Mouse (Mus musculus): ENCODE results near the gene Cxcr4. TPM values are rescaled to one million over a fixed set of nuclear protein-coding genes. Genes with fewer than 3 reads are reported as not detected.

The Cxcr4 gene
- polyA plus RNA-seq, 1 experiment from 2014 or later, result 10.1 TPM

GRCm38 (mm10) chr1:128594353-128595104 is 2.4 kb upstream of the Cxcr4 start:
- Histone ChIP-seq H3K9ac (no peak overlapping the region), H3K9me3 (no peaks in the 10 kb centered on the region), H3K4me3 (replicated peaks) (no peak overlapping the region), H3K4me2 (peak overlapping the region; percentile 21; the same call in 1 of the 2 replicates), H3K4me1 (peaks cover 57% of the 10 kb centered on the region), H3K27me3 (no peaks in the 10 kb centered on the region; the same call in 1 of the 2 replicates), H3K36me3 (replicated peaks) (peaks cover under 1% of the 10 kb centered on the region; the same call in 1 of the 2 replicates), H3K27ac (no peak overlapping the region)
- WGBS, result 20% methylated on average over 12 of the region's 12 CpGs
- no peak for ATAC-seq (ENCODE audit: low FRiP score)

- Histone ChIP-seq H3K9me3 (no peaks in the 10 kb centered on the region), H3K9ac (peak overlapping the region; percentile 54), H3K4me1 (peaks cover 69% of the 10 kb centered on the region), H3K27me3 (no peaks in the 10 kb centered on the region; the same call in 1 of the 2 replicates), H3K36me3 (replicated peaks) (peaks cover 9% of the 10 kb centered on the region), H3K4me2 (peak overlapping the region; percentile 83), H3K4me3 (replicated peaks) (peak overlapping the region; percentile 72), H3K27ac (peak overlapping the region; percentile 88)
- under 1% methylated on average over 24 of the region's 24 CpGs for WGBS
- ATAC-seq (ENCODE audit: low FRiP score), result peak; percentile 53
Measured at GRCm38 (mm10) chr1:128592961-128593501, 938 bp upstream of the Cxcr4 start.

GRCm38 (mm10) chr1:128591721-128592210 is 327 bp downstream of the Cxcr4 start:
- under 1% methylated on average over 20 of the region's 20 CpGs for WGBS
- H3K4me3 ChIP-seq (replicated peaks), result peak overlapping the region; percentile 72
- H3K36me3 ChIP-seq (replicated peaks), result peaks cover 13% of the 10 kb centered on the region
- H3K9ac ChIP-seq, result peak overlapping the region; percentile 80
- peak overlapping the region; percentile 83 for H3K4me2 ChIP-seq
- H3K4me1 ChIP-seq, result peaks cover 74% of the 10 kb centered on the region
- peaks cover 6% of the 10 kb centered on the region; the same call in 1 of the 2 replicates for H3K27me3 ChIP-seq
- H3K27ac ChIP-seq, result peak overlapping the region; percentile 88
- ATAC-seq (ENCODE audit: low FRiP score), result peak; percentile 5; the same call in 1 of the 2 replicates
- no peaks in the 10 kb centered on the region for H3K9me3 ChIP-seq

- Histone ChIP-seq H3K4me3 (replicated peaks) (peak overlapping the region; percentile 72), H3K36me3 (replicated peaks) (peaks cover 13% of the 10 kb centered on the region), H3K9ac (peak overlapping the region; percentile 80), H3K4me2 (peak overlapping the region; percentile 83), H3K27me3 (peaks cover 6% of the 10 kb centered on the region; the same call in 1 of the 2 replicates), H3K27ac (peak overlapping the region; percentile 88), H3K4me1 (peaks cover 75% of the 10 kb centered on the region), H3K9me3 (no peaks in the 10 kb centered on the region)
- under 1% methylated on average over 63 of the region's 63 CpGs for WGBS
- peak; percentile 7 for ATAC-seq (ENCODE audit: low FRiP score)
Measured at GRCm38 (mm10) chr1:128590816-128591720, 1.0 kb downstream of the Cxcr4 start.

- H3K4me3 ChIP-seq (replicated peaks), result peak overlapping the region; percentile 72
- no peak for ATAC-seq (ENCODE audit: low FRiP score)
- H3K4me1 ChIP-seq, result peaks cover 75% of the 10 kb centered on the region
- H3K36me3 ChIP-seq (replicated peaks), result peaks cover 13% of the 10 kb centered on the region
- no peaks in the 10 kb centered on the region for H3K9me3 ChIP-seq
- 0% methylated on average over 6 of the region's 6 CpGs for WGBS
- H3K9ac ChIP-seq, result peak overlapping the region; percentile 80
- H3K27ac ChIP-seq, result no peak overlapping the region
- peaks cover 6% of the 10 kb centered on the region; the same call in 1 of the 2 replicates for H3K27me3 ChIP-seq
- H3K4me2 ChIP-seq, result peak overlapping the region; percentile 83
Measured at GRCm38 (mm10) chr1:128590011-128590410, 2.1 kb downstream of the Cxcr4 start.

GRCm38 (mm10) chr1:128589488-128589887 is 2.6 kb downstream of the Cxcr4 start:
- H3K9me3 ChIP-seq, result no peaks in the 10 kb centered on the region
- ATAC-seq (ENCODE audit: low FRiP score), result no peak
- no peak overlapping the region for H3K27ac ChIP-seq
- H3K4me1 ChIP-seq, result peaks cover 69% of the 10 kb centered on the region
- H3K36me3 ChIP-seq (replicated peaks), result peaks cover 13% of the 10 kb centered on the region
- H3K9ac ChIP-seq, result 0 out of 2 replicates have a peak overlapping the region, but pooled peaks have one; percentile 80
- WGBS, result 80% methylated on average over 9 of the region's 9 CpGs
- peak overlapping the region; percentile 72 for H3K4me3 ChIP-seq (replicated peaks)
- peaks cover 6% of the 10 kb centered on the region; the same call in 1 of the 2 replicates for H3K27me3 ChIP-seq
- peak overlapping the region; percentile 83 for H3K4me2 ChIP-seq

GRCm38 (mm10) chr1:128588337-128588736 is 3.8 kb downstream of the Cxcr4 start:
- no peak overlapping the region for H3K4me2 ChIP-seq
- WGBS, result 53% methylated on average over 2 of the region's 2 CpGs
- H3K9me3 ChIP-seq, result no peaks in the 10 kb centered on the region
- H3K9ac ChIP-seq, result no peak overlapping the region
- H3K36me3 ChIP-seq (replicated peaks), result peaks cover 13% of the 10 kb centered on the region
- ATAC-seq (ENCODE audit: low FRiP score), result no peak
- H3K4me3 ChIP-seq (replicated peaks), result no peak overlapping the region
- H3K27ac ChIP-seq, result no peak overlapping the region
- H3K27me3 ChIP-seq, result peaks cover 6% of the 10 kb centered on the region; the same call in 1 of the 2 replicates
- H3K4me1 ChIP-seq, result peaks cover 64% of the 10 kb centered on the region

GRCm38 (mm10) chr1:128586928-128587780 is 4.9 kb downstream of the Cxcr4 start:
- WGBS, result 69% methylated on average over 8 of the region's 8 CpGs
- Histone ChIP-seq H3K9me3 (no peaks in the 10 kb centered on the region), H3K9ac (no peak overlapping the region), H3K27ac (0 out of 2 replicates have a peak overlapping the region, but pooled peaks have one; percentile 25), H3K27me3 (peaks cover 6% of the 10 kb centered on the region; the same call in 1 of the 2 replicates), H3K4me1 (peaks cover 56% of the 10 kb centered on the region), H3K4me2 (no peak overlapping the region), H3K4me3 (replicated peaks) (no peak overlapping the region), H3K36me3 (replicated peaks) (peaks cover 13% of the 10 kb centered on the region)
- no peak for ATAC-seq (ENCODE audit: low FRiP score)

GRCm38 (mm10) chr1:128586162-128586927 is 5.7 kb downstream of the Cxcr4 start:
- no peak overlapping the region for H3K4me2 ChIP-seq
- peaks cover 13% of the 10 kb centered on the region for H3K36me3 ChIP-seq (replicated peaks)
- peaks cover 6% of the 10 kb centered on the region; the same call in 1 of the 2 replicates for H3K27me3 ChIP-seq
- no peaks in the 10 kb centered on the region for H3K9me3 ChIP-seq
- H3K4me1 ChIP-seq, result peaks cover 55% of the 10 kb centered on the region
- WGBS, result 9% methylated on average over 8 of the region's 8 CpGs
- peak; percentile 45 for ATAC-seq (ENCODE audit: low FRiP score)
- no peak overlapping the region for H3K9ac ChIP-seq
- H3K4me3 ChIP-seq (replicated peaks), result no peak overlapping the region
- H3K27ac ChIP-seq, result peak overlapping the region; percentile 36; the same call in 1 of the 2 replicates

- ATAC-seq (ENCODE audit: low FRiP score), result peak; percentile 67
- Histone ChIP-seq H3K4me3 (replicated peaks) (no peak overlapping the region), H3K9me3 (0 out of 2 replicates have a peak, but pooled peaks cover 5% of the 10 kb centered on the region), H3K36me3 (replicated peaks) (peaks cover 13% of the 10 kb centered on the region), H3K9ac (no peak overlapping the region), H3K4me1 (peaks cover 55% of the 10 kb centered on the region), H3K27me3 (peaks cover 6% of the 10 kb centered on the region; the same call in 1 of the 2 replicates), H3K27ac (0 out of 2 replicates have a peak overlapping the region, but pooled peaks have one; percentile 33), H3K4me2 (no peak overlapping the region)
- 14% methylated on average over 3 of the region's 3 CpGs for WGBS
Measured at GRCm38 (mm10) chr1:128585396-128586161, 6.5 kb downstream of the Cxcr4 start.

Measured in forebrain, embryonic 12.5 days (tissue).